Mouse (Mus musculus) stomach, embryonic 16.5 days (tissue): ENCODE data around the gene Bdh2. TPM values are rescaled to one million over a fixed set of nuclear protein-coding genes. Genes with fewer than 3 reads are reported as not detected.

Experiments used
- ATAC-seq: fragments of 200-750 bp; cut with Nextera tagmentation; 2 replicates; pipeline ENCODE4 v1.8.0; 2017; ENCODE audit warnings: moderate number of reproducible peaks, moderate TSS enrichment; ENCODE audit not compliant: insufficient read depth, low FRiP score
- H3K27ac ChIP-seq: fragments of 300-500 bp; sonication (generic); 2 replicates; pipeline ENCODE4 v1.5.1; 2014; ENCODE audit warnings: low read length
- H3K27me3 ChIP-seq: fragments of 300-500 bp; sonication (generic); 2 replicates; pipeline ENCODE4 v1.6.1; 2014; ENCODE audit warnings: low read length, control low read depth, mixed read lengths; ENCODE audit not compliant: control insufficient read depth, insufficient read depth
- H3K36me3 ChIP-seq: fragments of 300-500 bp; sonication (generic); 2 replicates; pipeline ENCODE4 v1.6.1; 2014; ENCODE audit warnings: low read length; ENCODE audit not compliant: control insufficient read depth, insufficient read depth
- H3K4me1 ChIP-seq: fragments of 300-500 bp; sonication (generic); 2 replicates; pipeline ENCODE4 v1.6.1; 2014; ENCODE audit warnings: low read length, control low read depth, mixed read lengths; ENCODE audit not compliant: control insufficient read depth, insufficient read depth
- H3K4me2 ChIP-seq: fragments of 300-500 bp; sonication (generic); 2 replicates; pipeline ENCODE4 v1.6.1; 2014; ENCODE audit warnings: low read depth, low read length, mixed read lengths
- H3K4me3 ChIP-seq: fragments of 300-500 bp; sonication (generic); replicated peaks from 2 replicates; pipeline ENCODE4 v1.5.1; 2014; ENCODE audit warnings: mild to moderate bottlenecking, low read length
- H3K9ac ChIP-seq: fragments of 300-500 bp; sonication (generic); 2 replicates; pipeline ENCODE4 v1.6.1; 2014; ENCODE audit warnings: low read length
- H3K9me3 ChIP-seq: fragments of 300-500 bp; sonication (generic); replicated peaks from 2 replicates; pipeline ENCODE4 v1.6.1; 2016; ENCODE audit warnings: low read length, control low read depth; ENCODE audit not compliant: control insufficient read depth
- WGBS: fragments of 180-500 bp; shearing (Covaris S2); extraction: QIAGEN DNeasy Blood & Tissue Kit; methylation state at CpG from one replicate; pipeline ENCODE4 v1.1.7; 2014; 5-methylcytosine and 5-hydroxymethylcytosine counted together
- polyA plus RNA-seq: library from polyadenylated mRNA; unstranded; fragments of >200 nt; fragmentation: Nextera tagmentation; extraction: Ambion mirVana; gene quantifications from 2 replicates; pipeline ENCODE4 v1.2.1, GENCODE M21; 2015

Bdh2 gene
- polyA plus RNA-seq, 1 experiment from 2014 or later: 6.2 TPM

DNA sequence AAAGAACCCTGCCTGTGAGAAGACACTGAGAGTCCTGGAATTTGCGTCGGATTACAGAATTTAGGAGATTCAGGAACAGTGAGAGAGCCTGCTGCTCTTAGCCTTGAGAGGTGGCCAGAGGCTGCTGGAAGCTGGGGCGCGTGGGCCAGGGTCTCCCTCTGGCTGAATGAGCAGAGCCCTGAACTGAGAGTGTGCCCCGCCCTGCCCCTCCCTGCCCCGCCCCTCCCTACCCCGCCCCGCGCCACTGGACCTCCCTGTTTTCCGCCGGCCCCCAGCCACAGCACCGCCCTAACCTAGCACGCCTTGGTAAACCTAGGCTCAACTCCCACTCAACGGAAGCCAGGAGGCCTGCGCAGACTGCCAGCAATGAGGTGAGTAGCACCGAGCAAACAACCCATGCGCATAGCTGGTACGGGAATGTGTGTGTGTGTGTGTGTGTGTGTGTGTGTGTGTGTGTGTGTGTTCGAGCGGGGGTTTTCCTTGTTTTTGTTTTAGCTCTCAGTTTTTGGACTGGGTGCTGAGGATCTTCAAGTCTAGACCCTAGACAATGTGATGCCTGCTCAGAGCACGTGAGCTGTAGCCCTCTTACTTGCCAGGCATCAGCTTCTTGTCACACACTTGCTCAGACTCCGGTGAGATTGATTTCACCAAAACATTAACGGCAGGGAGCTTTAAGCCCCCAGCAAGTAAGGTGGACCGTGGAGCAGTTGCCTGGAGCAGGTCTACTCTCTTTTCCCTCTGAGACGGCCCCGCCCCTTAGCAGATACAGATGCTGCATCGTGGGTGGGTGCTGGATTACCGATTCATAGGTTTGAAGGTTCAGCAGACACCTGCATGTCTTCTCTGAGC lies 26.6 kb downstream of the Bdh2 start, which contains the start of gene Slc9b2:
Slc9b2 (plus strand) TSS at position 290 of the 849 bp plus-strand sequence.
- peak; percentile 95 for ATAC-seq
- 0 out of 2 replicates have a peak, but pooled peaks cover 3% of the 10 kb centered on the region for H3K4me1 ChIP-seq
- H3K27me3 ChIP-seq: no peaks in the 10 kb centered on the region
- no peaks in the 10 kb centered on the region for H3K9me3 ChIP-seq
- H3K27ac ChIP-seq: no peak within 1 kb of the TSS
- peak within 1 kb of the TSS; percentile 59 for H3K9ac ChIP-seq
- H3K36me3 ChIP-seq: no peaks in the 10 kb centered on the region
- 8% methylated on average over 28 of the region's 28 CpGs for WGBS
- H3K4me2 ChIP-seq: peak within 1 kb of the TSS; percentile 75
- peak within 1 kb of the TSS; percentile 43 for H3K4me3 ChIP-seq

DNA sequence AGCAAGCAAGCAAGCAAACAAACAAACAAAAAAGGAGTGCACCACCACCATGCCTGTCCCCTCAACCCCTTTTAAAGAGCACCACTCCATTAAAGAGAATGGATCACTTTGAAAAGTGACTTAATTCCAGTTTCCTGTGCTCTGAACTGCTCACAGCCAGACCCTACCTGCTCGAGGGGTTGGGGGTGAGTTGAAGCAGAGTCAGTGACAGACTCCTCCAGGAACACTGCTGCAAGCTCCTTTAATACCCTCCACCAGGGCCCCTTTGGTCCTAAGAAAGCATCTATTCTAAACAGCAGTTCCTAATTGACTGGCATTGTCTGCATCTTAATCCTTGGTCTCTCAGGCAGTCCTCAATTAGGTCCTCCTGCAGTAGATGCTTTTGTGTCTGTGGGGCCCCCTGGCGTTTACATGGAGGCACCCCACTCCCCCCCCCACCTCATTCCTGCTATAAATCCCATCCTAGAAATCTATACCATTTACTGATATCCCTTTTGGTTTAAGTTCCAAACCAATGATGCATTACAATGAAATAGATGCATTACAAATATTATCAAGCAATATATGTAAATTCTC lies 32.0 kb downstream of the Bdh2 start:
- Histone ChIP-seq H3K4me1 (no peaks in the 10 kb centered on the region), H3K4me2 (no peak overlapping the region), H3K36me3 (no peaks in the 10 kb centered on the region), H3K9me3 (no peaks in the 10 kb centered on the region), H3K9ac (no peak overlapping the region), H3K27ac (no peak overlapping the region), H3K4me3 (no peak overlapping the region), H3K27me3 (no peaks in the 10 kb centered on the region)
- WGBS: 41% methylated on average over 2 of the region's 2 CpGs
- no peak for ATAC-seq

- H3K9me3 ChIP-seq: no peaks in the 10 kb centered on the region
- H3K9ac ChIP-seq: no peak overlapping the region
- no peak overlapping the region for H3K4me2 ChIP-seq
- H3K36me3 ChIP-seq: no peaks in the 10 kb centered on the region
- no peak overlapping the region for H3K27ac ChIP-seq
- no peak for ATAC-seq
- no peaks in the 10 kb centered on the region for H3K27me3 ChIP-seq
- H3K4me1 ChIP-seq: no peaks in the 10 kb centered on the region
- WGBS: 74% methylated on average over 2 of the region's 2 CpGs
- H3K4me3 ChIP-seq: no peak overlapping the region
Observed at GRCm38 (mm10) chr3:135313727-135314126, 32.7 kb downstream of the Bdh2 start.

DNA sequence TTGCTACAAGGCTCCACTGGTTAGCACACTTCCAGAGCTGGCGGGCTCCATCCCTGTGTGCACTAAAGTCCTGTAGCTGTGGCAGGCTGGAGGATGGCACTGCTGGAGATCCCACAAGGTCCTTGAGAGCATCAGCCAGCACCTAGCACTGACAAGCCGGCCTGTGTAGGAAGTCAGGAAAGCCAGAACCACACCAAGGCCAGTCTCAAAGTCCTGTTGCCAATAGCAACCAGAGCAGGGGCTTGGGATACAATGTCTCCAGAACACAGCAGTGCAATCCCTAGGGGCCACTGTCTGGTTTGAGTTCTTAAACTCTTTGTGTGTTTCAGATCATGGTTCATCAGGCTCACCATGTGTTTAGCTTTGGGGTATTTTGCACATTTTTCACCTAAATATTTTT lies 33.8 kb downstream of the Bdh2 start:
- Histone ChIP-seq H3K9ac (no peak overlapping the region), H3K4me1 (no peaks in the 10 kb centered on the region), H3K4me3 (no peak overlapping the region), H3K36me3 (no peaks in the 10 kb centered on the region), H3K4me2 (no peak overlapping the region), H3K27me3 (no peaks in the 10 kb centered on the region), H3K27ac (no peak overlapping the region), H3K9me3 (no peaks in the 10 kb centered on the region)
- no peak for ATAC-seq
- 50% methylated on average over 2 of the region's 2 CpGs for WGBS

GRCm38 (mm10) chr3:135315720-135316425 lies 34.9 kb downstream of the Bdh2 start:
- H3K27ac ChIP-seq: no peak overlapping the region
- H3K4me1 ChIP-seq: no peaks in the 10 kb centered on the region
- no peak overlapping the region for H3K9ac ChIP-seq
- no peaks in the 10 kb centered on the region for H3K9me3 ChIP-seq
- no peak overlapping the region for H3K4me2 ChIP-seq
- no peaks in the 10 kb centered on the region for H3K36me3 ChIP-seq
- ATAC-seq: no peak
- WGBS: 82% methylated on average over 9 of the region's 9 CpGs
- no peak overlapping the region for H3K4me3 ChIP-seq
- no peaks in the 10 kb centered on the region for H3K27me3 ChIP-seq

GRCm38 (mm10) chr3:135318331-135318730 lies 37.3 kb downstream of the Bdh2 start:
- Histone ChIP-seq H3K9me3 (no peaks in the 10 kb centered on the region), H3K27me3 (no peaks in the 10 kb centered on the region), H3K36me3 (no peaks in the 10 kb centered on the region), H3K4me1 (no peaks in the 10 kb centered on the region), H3K27ac (no peak overlapping the region), H3K4me3 (no peak overlapping the region), H3K4me2 (no peak overlapping the region), H3K9ac (no peak overlapping the region)
- no peak for ATAC-seq
- WGBS: 74% methylated on average over 11 of the region's 11 CpGs

- Histone ChIP-seq H3K36me3 (no peaks in the 10 kb centered on the region), H3K9ac (no peak overlapping the region), H3K4me1 (no peaks in the 10 kb centered on the region), H3K27me3 (no peaks in the 10 kb centered on the region), H3K4me3 (no peak overlapping the region), H3K27ac (no peak overlapping the region), H3K4me2 (no peak overlapping the region), H3K9me3 (no peaks in the 10 kb centered on the region)
- no peak for ATAC-seq
- 66% methylated on average over 6 of the region's 6 CpGs for WGBS
Observed at GRCm38 (mm10) chr3:135324354-135324753, 43.3 kb downstream of the Bdh2 start.

DNA sequence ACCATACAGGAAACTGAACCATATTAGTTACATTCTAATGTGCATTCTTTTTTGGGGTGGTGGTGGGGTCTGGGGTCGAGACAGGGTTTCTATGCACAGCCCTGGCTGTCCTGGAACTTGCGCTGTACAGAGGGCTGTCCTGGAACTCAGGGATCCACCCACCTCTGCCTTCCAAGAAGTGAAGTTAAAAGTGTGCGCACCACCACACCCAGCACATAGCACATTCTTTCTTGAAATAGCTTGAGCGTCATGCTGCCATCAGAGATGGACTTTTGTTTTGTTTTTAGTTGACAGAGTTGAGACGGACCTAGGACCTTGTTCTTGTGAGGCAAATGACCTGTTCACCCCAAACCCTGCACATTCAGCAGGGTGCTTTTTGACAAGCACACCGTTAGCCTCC lies 46.2 kb downstream of the Bdh2 start:
- H3K4me3 ChIP-seq: no peak overlapping the region
- H3K27ac ChIP-seq: no peak overlapping the region
- no peak overlapping the region for H3K9ac ChIP-seq
- no peaks in the 10 kb centered on the region for H3K27me3 ChIP-seq
- H3K4me2 ChIP-seq: no peak overlapping the region
- ATAC-seq: no peak
- no peaks in the 10 kb centered on the region for H3K36me3 ChIP-seq
- WGBS: 63% methylated on average over 6 of the region's 6 CpGs
- H3K9me3 ChIP-seq: no peaks in the 10 kb centered on the region
- H3K4me1 ChIP-seq: no peaks in the 10 kb centered on the region

DNA sequence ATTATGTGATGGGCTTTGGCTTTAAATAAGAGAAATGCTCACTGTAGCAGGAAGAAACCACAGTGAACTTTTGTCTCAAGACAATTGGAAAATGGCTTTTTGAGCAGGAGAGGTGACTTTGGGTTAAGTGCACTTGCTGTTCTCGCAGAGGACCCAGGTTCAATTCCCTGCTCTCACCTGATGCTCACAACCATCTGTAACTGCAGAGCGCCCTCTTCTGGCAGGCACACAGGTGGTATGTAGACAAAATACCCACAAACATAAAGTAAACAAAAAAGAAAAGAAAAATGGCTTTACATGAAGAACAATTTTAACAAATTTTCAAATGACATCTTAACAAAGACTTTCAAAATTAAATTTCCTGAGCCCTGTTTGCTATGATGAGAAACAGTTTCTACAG lies 46.6 kb downstream of the Bdh2 start:
- Histone ChIP-seq H3K4me3 (no peak overlapping the region), H3K9ac (no peak overlapping the region), H3K36me3 (no peaks in the 10 kb centered on the region), H3K4me2 (no peak overlapping the region), H3K4me1 (no peaks in the 10 kb centered on the region), H3K27me3 (no peaks in the 10 kb centered on the region), H3K9me3 (no peaks in the 10 kb centered on the region), H3K27ac (no peak overlapping the region)
- no peak for ATAC-seq
- 64% methylated on average over 2 of the region's 2 CpGs for WGBS
